Mouse (Mus musculus): ENCODE results near the gene Trim34b. TPM values are rescaled to one million over a fixed set of nuclear protein-coding genes. Genes with fewer than 3 reads are reported as not detected.
"Not testable (repeated sequence)": the region's sequence is repeated elsewhere in the genome, so short reads cannot be mapped to it uniquely, and the experiment has no call there.

Trim34b gene
- total RNA-seq (2021): not detected
- long read RNA-seq, experiment 1: 0 reads
- long read RNA-seq, experiment 2: 0 reads

GRCm38 (mm10) chr7:104329171-104329570 lies at the start of gene Trim34b:
Gene Trim34b (plus strand): TSS chr7:104329471.
- not testable (repeated sequence) for DNase-seq (ENCODE audit: low spot score in 2 of 2)

GRCm38 (mm10) chr7:104287576-104288443 lies 41.5 kb upstream of the Trim34b start, which contains the start of gene Trim5:
Gene Trim5 (minus strand): TSS chr7:104288094.
- not testable (repeated sequence) for DNase-seq (ENCODE audit: low spot score in 2 of 2)

- no peak for DNase-seq (ENCODE audit: low spot score in 2 of 2)
Observed at GRCm38 (mm10) chr7:104290641-104291040, 38.6 kb upstream of the Trim34b start.

GRCm38 (mm10) chr7:104291638-104292400 lies 37.5 kb upstream of the Trim34b start:
- DNase-seq (ENCODE audit: low spot score in 2 of 2): no peak

- no peak for DNase-seq (ENCODE audit: low spot score in 2 of 2)
Observed at GRCm38 (mm10) chr7:104314796-104315353, 14.4 kb upstream of the Trim34b start.

- not testable (repeated sequence) for DNase-seq (ENCODE audit: low spot score in 2 of 2)
Observed at GRCm38 (mm10) chr7:104315369-104316080, 13.7 kb upstream of the Trim34b start, which contains the start of gene Trim12a. Gene Trim12a (minus strand): TSS chr7:104315466.

GRCm38 (mm10) chr7:104322028-104322427 lies 7.2 kb upstream of the Trim34b start:
- no peak for DNase-seq (ENCODE audit: low spot score in 2 of 2)

- DNase-seq (ENCODE audit: low spot score in 2 of 2): not testable (repeated sequence)
Observed at GRCm38 (mm10) chr7:104335547-104335946, 6.3 kb downstream of the Trim34b start.

GRCm38 (mm10) chr7:104340744-104341143 lies 11.5 kb downstream of the Trim34b start:
- not testable (repeated sequence) for DNase-seq (ENCODE audit: low spot score in 2 of 2)

- DNase-seq (ENCODE audit: low spot score in 2 of 2): not testable (repeated sequence)
Observed at GRCm38 (mm10) chr7:104348043-104348442, 18.8 kb downstream of the Trim34b start.

GRCm38 (mm10) chr7:104352717-104353599 lies 23.7 kb downstream of the Trim34b start, which contains the start of gene Trim12c:
Gene Trim12c (minus strand): TSS chr7:104353362.
- DNase-seq (ENCODE audit: low spot score in 2 of 2): peak; percentile 2 to 17

- no peak for DNase-seq (ENCODE audit: low spot score in 2 of 2)
Observed at GRCm38 (mm10) chr7:104353600-104353967, 24.3 kb downstream of the Trim34b start.

- no peak for DNase-seq (ENCODE audit: low spot score in 2 of 2)
Observed at GRCm38 (mm10) chr7:104366339-104366738, 37.1 kb downstream of the Trim34b start.

GRCm38 (mm10) chr7:104369736-104370414 lies 40.6 kb downstream of the Trim34b start, which contains the start of gene Trim30b:
Gene Trim30b (minus strand): TSS chr7:104369884.
- peak; percentile 1 for DNase-seq (ENCODE audit: low spot score in 2 of 2)

Other genes starting within 250 kb of the Trim34b start
- gene Olfr645, start 244.0 kb upstream of the Trim34b start, total RNA-seq (2021): not detected
- gene Olfr646, start 224.6 kb upstream of the Trim34b start, total RNA-seq (2021): not detected
- not detected for gene Ubqln5, start 199.6 kb upstream of the Trim34b start, total RNA-seq (2021)
- not detected for gene Olfr643, start 192.1 kb upstream of the Trim34b start, total RNA-seq (2021)
- gene Ubqln3, start 186.2 kb upstream of the Trim34b start, total RNA-seq (2021): not detected
- not detected for gene Ubqlnl, start 178.9 kb upstream of the Trim34b start, total RNA-seq (2021)
- gene Olfm5, start 164.6 kb upstream of the Trim34b start, total RNA-seq (2021): not detected
- under 1 TPM; 0.17 to 0.44 TPM for gene Olfr648, start 146.1 kb upstream of the Trim34b start, total RNA-seq (2021)
- gene Olfr649, start 133.5 kb upstream of the Trim34b start, total RNA-seq (2021): not detected
- gene Trim6, start 110.7 kb upstream of the Trim34b start, total RNA-seq (2021): under 1 TPM; 0.28 to 0.33 TPM
- 1 to 10 TPM in 1 of 2 experiments, under 1 TPM in 1; 0.76 to 1.0 TPM for gene Trim34a, start 85.0 kb upstream of the Trim34b start, total RNA-seq (2021)
- under 1 TPM; 0.25 to 0.55 TPM for gene Trim5, start 41.4 kb upstream of the Trim34b start, total RNA-seq (2021)
- gene Trim12a, start 14.0 kb upstream of the Trim34b start, total RNA-seq (2021): 1 to 10 TPM; 2.0 to 2.1 TPM
- 1 to 10 TPM; 1.5 to 2.0 TPM for gene Trim12c, start 23.9 kb downstream of the Trim34b start, total RNA-seq (2021)
- gene Trim30b, start 40.4 kb downstream of the Trim34b start, total RNA-seq (2021): not detected
- not detected for gene Trim30c, start 71.4 kb downstream of the Trim34b start, total RNA-seq (2021)
- gene Trim30a, start 135.7 kb downstream of the Trim34b start, total RNA-seq (2021): under 1 TPM; 0.52 to 0.74 TPM
- under 1 TPM; 0.14 to 0.31 TPM for gene Trim30d, start 178.4 kb downstream of the Trim34b start, total RNA-seq (2021)
- gene Olfr651, start 220.7 kb downstream of the Trim34b start, total RNA-seq (2021): not detected
- not detected for gene Olfr652, start 231.4 kb downstream of the Trim34b start, total RNA-seq (2021)
- not detected for gene Olfr653, start 247.8 kb downstream of the Trim34b start, total RNA-seq (2021)

Measured in layer of hippocampus, postnatal 14 days (tissue).